In the genomic region with DNA sequence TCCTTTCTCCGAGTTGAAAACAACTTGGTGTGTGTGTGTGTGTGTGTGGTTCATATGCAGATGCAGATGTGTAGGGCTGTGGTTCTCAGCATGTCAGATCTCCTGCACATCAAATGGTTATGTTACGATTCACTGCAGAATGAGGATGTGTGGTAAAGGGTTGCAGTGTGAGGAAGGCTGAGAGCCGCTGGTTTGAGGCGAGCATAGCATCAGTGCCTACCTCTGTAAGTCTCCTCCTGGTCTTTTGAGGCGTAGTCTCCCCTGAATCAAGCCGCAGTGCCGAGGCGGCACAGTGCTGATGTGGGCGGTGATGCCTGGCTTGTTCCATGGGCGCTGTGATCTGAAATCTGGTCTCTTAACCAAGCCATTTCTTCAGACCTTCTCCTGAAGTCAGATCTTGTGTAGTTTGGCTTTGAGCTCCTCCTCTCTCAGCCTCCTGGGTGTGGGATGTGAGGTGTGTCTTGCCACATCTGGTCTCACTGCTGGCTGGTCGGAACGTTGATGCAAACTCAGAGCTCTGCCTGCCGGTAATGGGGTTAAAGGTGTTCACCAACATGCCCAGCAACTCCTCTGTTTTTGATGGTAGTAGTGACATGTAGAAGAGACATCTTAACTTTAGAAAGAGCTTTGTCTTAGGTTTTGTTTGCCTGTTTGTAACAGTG, we compare ENCODE assay signal across 14 mouse cellular contexts. TPM values are rescaled to one million over a fixed set of nuclear protein-coding genes. Genes with fewer than 3 reads are reported as not detected.
DNase-seq lines count a peak whose midpoint lies in the region; ATAC-seq and TF ChIP-seq lines count a peak whose summit lies in the region.
"Had no signal": no experiment of that assay in that cellular context is flagged by ENCODE, and none has a peak within 500 bp of the region (broad histone marks: within the 10 kb centered on the region; RNA-seq: fewer than 3 reads in every experiment).

No protein-coding gene starts in this region.

- no peak overlapping the region for H3K4me2 ChIP-seq in hindbrain, postnatal 0 days (ENCODE audit: low read depth, low read length)
- no peak overlapping the region for H3K4me2 ChIP-seq in hindbrain, embryonic 14.5 days (replicated peaks)
- H3K4me2 ChIP-seq: neural tube, embryonic 12.5 days had no signal

- no peak overlapping the region for H3K4me3 ChIP-seq in hindbrain, postnatal 0 days (ENCODE audit: low read length)
- no peak overlapping the region for H3K4me3 ChIP-seq in hindbrain, embryonic 14.5 days (replicated peaks; ENCODE audit: low read length)
- peak overlapping the region; percentile 35 for H3K4me3 ChIP-seq in E14TG2a.4 (replicated peaks; ENCODE audit: low read length)
- H3K4me3 ChIP-seq: neural tube, embryonic 12.5 days had no signal

- H3K27ac ChIP-seq in hindbrain, postnatal 0 days: peak overlapping the region; percentile 15; the same call in 1 of the 2 replicates
- no peak overlapping the region; the same call in 1 of the 2 replicates for H3K27ac ChIP-seq in hindbrain, embryonic 14.5 days
- H3K27ac ChIP-seq: kidney, postnatal 0 days; liver, embryonic 14.5 days; neural tube, embryonic 12.5 days had no signal

- no peaks in the 10 kb centered on the region for H3K9me3 ChIP-seq in hindbrain, postnatal 0 days (ENCODE audit: low read length)
- H3K9me3 ChIP-seq in hindbrain, embryonic 14.5 days (ENCODE audit: control insufficient read depth, low read length): no peaks in the 10 kb centered on the region
- peaks cover 9% of the 10 kb centered on the region for H3K9me3 ChIP-seq in E14TG2a.4 (ENCODE audit: low read length)

- 0 out of 2 replicates have a peak, but pooled peaks cover 3% of the 10 kb centered on the region for H3K36me3 ChIP-seq in hindbrain, postnatal 0 days (ENCODE audit: insufficient read depth, low read length)
- peaks cover 7% of the 10 kb centered on the region; the same call in 1 of the 2 replicates for H3K36me3 ChIP-seq in hindbrain, embryonic 14.5 days (replicated peaks; ENCODE audit: control insufficient read depth, insufficient read depth)
- H3K36me3 ChIP-seq in E14TG2a.4 (ENCODE audit: insufficient read depth, low read length): peaks cover 32% of the 10 kb centered on the region
- no peaks in the 10 kb centered on the region for H3K36me3 ChIP-seq in splenic B cell, adult 2 months (ENCODE audit: control insufficient read depth, insufficient read depth, low read length, poor library complexity, severe bottlenecking)

- no peak overlapping the region for H3K9ac ChIP-seq in hindbrain, postnatal 0 days (replicated peaks; ENCODE audit: low read length)
- no peak overlapping the region for H3K9ac ChIP-seq in hindbrain, embryonic 14.5 days
- H3K9ac ChIP-seq: liver, embryonic 14.5 days; neural tube, embryonic 12.5 days had no signal

- ATAC-seq in hindbrain, postnatal 0 days: no peak
- ATAC-seq in hindbrain, embryonic 14.5 days (ENCODE audit: low FRiP score): no peak
- ATAC-seq: forebrain, embryonic 16.5 days had no signal

- H3K4me1 ChIP-seq in hindbrain, postnatal 0 days (ENCODE audit: insufficient read depth, low read length): peaks cover 28% of the 10 kb centered on the region
- peaks cover 33% of the 10 kb centered on the region for H3K4me1 ChIP-seq in hindbrain, embryonic 14.5 days (replicated peaks; ENCODE audit: control insufficient read depth, insufficient read depth, low read length)
- H3K4me1 ChIP-seq in E14TG2a.4 (replicated peaks; ENCODE audit: low read depth, low read length): peaks cover 68% of the 10 kb centered on the region

- no peaks in the 10 kb centered on the region for H3K27me3 ChIP-seq in hindbrain, postnatal 0 days (ENCODE audit: insufficient read depth, low read length)
- no peaks in the 10 kb centered on the region for H3K27me3 ChIP-seq in hindbrain, embryonic 14.5 days (ENCODE audit: control insufficient read depth, insufficient read depth, low read length)
- no peaks in the 10 kb centered on the region for H3K27me3 ChIP-seq in E14TG2a.4 (ENCODE audit: insufficient read depth, low read length)
- no peaks in the 10 kb centered on the region for H3K27me3 ChIP-seq in splenic B cell, adult 2 months (ENCODE audit: control insufficient read depth, insufficient read depth, low read length, poor library complexity, severe bottlenecking)
- H3K27me3 ChIP-seq: neural tube, embryonic 12.5 days had no signal

- 77% methylated on average over 13 of the region's 13 CpGs for WGBS in hindbrain, postnatal 0 days
- 79% methylated on average over 13 of the region's 13 CpGs for WGBS in hindbrain, embryonic 14.5 days

- no peak for TF ChIP-seq CTCF in hindbrain, postnatal 0 days (IDR thresholded peaks at IDR 0.05; ENCODE audit: low read depth)
- no peak for TF ChIP-seq CTCF in E14TG2a.4 (conservative IDR thresholded peaks at IDR 0.05; ENCODE audit: low read length)

- no peak for DNase-seq in hindbrain, postnatal 0 days (ENCODE audit: low spot score)
- DNase-seq in hindbrain, embryonic 14.5 days (ENCODE audit: low spot score): no peak
- peak; percentile 87 for DNase-seq in fat pad, adult 2 months (ENCODE audit: extremely low read depth, low read depth, low spot score)
- DNase-seq in splenic B cell, adult 2 months (ENCODE audit: low read depth, low spot score): peak; percentile 51
- DNase-seq in ovary, postnatal 10 days (ENCODE audit: low spot score): no peak
- no peak for DNase-seq in adrenal gland, adult (ENCODE audit: inconsistent age in 2 of 2, low spot score in 1 of 2)
- no peak for DNase-seq in ovary, adult 18-20 months (ENCODE audit: low spot score)
- DNase-seq: embryo, embryonic 11 days; lung, postnatal 4 days had no signal

RNA-seq across cellular contexts. Expression of gene Map4k4, which starts 17.3 kb away (rescaled TPM):
- 172 and 189 TPM in 2 replicates for total RNA-seq in hindbrain, postnatal 0 days (2014; rRNA removed)
- polyA plus RNA-seq in hindbrain, postnatal 0 days (2015; fragmentation: Nextera tagmentation; extraction: Ambion mirVana): 32.4 and 34.1 TPM in 2 replicates
- polyA plus RNA-seq in hindbrain, embryonic 14.5 days (2014; fragmentation: Nextera tagmentation; extraction: Ambion mirVana): 46.5 and 51.2 TPM in 2 replicates

Comparison
In these comparisons a context has a peak if more than half of its experiments do, and no peak if none do; other contexts are left out.
1. DNase-seq: peak in fat pad, adult 2 months (single experiment) and splenic B cell, adult 2 months (single experiment); none in hindbrain, postnatal 0 days (single experiment), hindbrain, embryonic 14.5 days (single experiment), ovary, postnatal 10 days (single experiment), adrenal gland, adult (0 of 2) and ovary, adult 18-20 months (single experiment).